Mouse (Mus musculus) intestine, embryonic 16.5 days (tissue): ENCODE results near the gene Itgb5. TPM values are rescaled to one million over a fixed set of nuclear protein-coding genes. Genes with fewer than 3 reads are reported as not detected.

Experiments
- ATAC-seq: fragments of 200-750 bp; cut with Nextera tagmentation; 2 replicates; pipeline ENCODE4 v1.8.0; 2017; ENCODE audit warnings: moderate TSS enrichment, moderate library complexity
- H3K27ac ChIP-seq: fragments of 300-500 bp; sonication (generic); 2 replicates; pipeline ENCODE4 v1.5.1; 2014; ENCODE audit warnings: mild to moderate bottlenecking, low read length
- H3K27me3 ChIP-seq: fragments of 300-500 bp; sonication (generic); replicated peaks from 2 replicates; pipeline ENCODE4 v1.6.1; 2014; ENCODE audit warnings: low read length, control low read depth, mixed read lengths; ENCODE audit not compliant: control insufficient read depth, insufficient read depth
- H3K36me3 ChIP-seq: fragments of 300-500 bp; sonication (generic); 2 replicates; pipeline ENCODE4 v1.6.1; 2014; ENCODE audit warnings: low read length, control low read depth; ENCODE audit not compliant: control insufficient read depth, insufficient read depth
- H3K4me1 ChIP-seq: fragments of 300-500 bp; sonication (generic); 2 replicates; pipeline ENCODE4 v1.6.1; 2014; ENCODE audit warnings: low read length, control low read depth, mixed read lengths; ENCODE audit not compliant: control insufficient read depth, insufficient read depth
- H3K4me2 ChIP-seq: fragments of 300-500 bp; sonication (generic); 2 replicates; pipeline ENCODE4 v1.6.1; 2014; ENCODE audit warnings: low read depth, low read length, control low read depth
- H3K4me3 ChIP-seq: fragments of 300-500 bp; sonication (generic); 2 replicates; pipeline ENCODE4 v1.5.1; 2014; ENCODE audit warnings: mild to moderate bottlenecking, low read length
- H3K9ac ChIP-seq: fragments of 300-500 bp; sonication (generic); 2 replicates; pipeline ENCODE4 v1.6.1; 2014; ENCODE audit warnings: low read depth, low read length
- H3K9me3 ChIP-seq: fragments of 300-500 bp; sonication (generic); 2 replicates; pipeline ENCODE4 v1.6.1; 2016; ENCODE audit warnings: low read length, control low read depth; ENCODE audit not compliant: control insufficient read depth
- WGBS: fragments of 180-500 bp; shearing (Covaris S2); extraction: QIAGEN DNeasy Blood & Tissue Kit; methylation state at CpG from one replicate; pipeline ENCODE4 v1.1.7; 2014; 5-methylcytosine and 5-hydroxymethylcytosine counted together
- polyA plus RNA-seq: library from polyadenylated mRNA; unstranded; fragments of >200 nt; fragmentation: Nextera tagmentation; extraction: Ambion mirVana; gene quantifications from 2 replicates; pipeline ENCODE4 v1.2.1, GENCODE M21; 2015

Itgb5 gene
- polyA plus RNA-seq, 1 experiment from 2014 or later, result 9.3 TPM

- H3K9me3 ChIP-seq, result no peaks in the 10 kb centered on the region
- H3K4me1 ChIP-seq, result peaks cover 7% of the 10 kb centered on the region
- peak overlapping the region; percentile 92 for H3K4me3 ChIP-seq
- WGBS, result 49% methylated on average over 2 of the region's 2 CpGs
- 0 out of 2 replicates have a peak, but pooled peaks cover 3% of the 10 kb centered on the region for H3K36me3 ChIP-seq
- H3K4me2 ChIP-seq, result peak overlapping the region; percentile 85
- H3K9ac ChIP-seq, result peak overlapping the region; percentile 90
- no peaks in the 10 kb centered on the region for H3K27me3 ChIP-seq
- peak; percentile 50; the same call in 1 of the 2 replicates for ATAC-seq
- H3K27ac ChIP-seq, result no peak overlapping the region
Observed at GRCm38 (mm10) chr16:33967283-33967640, 137.8 kb downstream of the Itgb5 start.

DNA sequence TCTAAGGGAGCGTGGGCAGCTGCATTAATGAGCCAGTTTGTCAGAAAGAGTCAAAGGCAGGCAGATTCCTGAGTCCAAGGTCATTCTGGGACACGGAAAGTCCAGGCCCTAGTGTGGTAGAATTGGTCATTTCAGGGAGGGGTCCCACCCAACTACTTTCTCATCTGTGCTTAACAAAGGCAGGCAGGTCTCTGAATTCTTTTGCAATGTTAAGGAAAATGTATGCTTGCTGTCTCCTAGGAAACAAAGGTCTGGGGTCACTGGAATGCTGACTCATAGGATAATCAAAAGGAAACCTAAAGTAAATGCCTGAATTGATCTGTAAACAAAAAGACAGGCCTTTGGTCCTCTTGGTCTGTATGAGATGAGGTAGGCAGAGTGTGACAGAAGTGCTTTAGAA, 150.4 kb downstream of the Itgb5 start:
- Histone ChIP-seq H3K9me3 (no peaks in the 10 kb centered on the region; the same call in 1 of the 2 replicates), H3K36me3 (no peaks in the 10 kb centered on the region), H3K4me1 (no peaks in the 10 kb centered on the region), H3K27ac (no peak overlapping the region), H3K27me3 (no peaks in the 10 kb centered on the region), H3K4me2 (no peak overlapping the region), H3K4me3 (no peak overlapping the region), H3K9ac (no peak overlapping the region)
- ATAC-seq, result no peak; the same call in 1 of the 2 replicates
- WGBS, result 43% methylated on average over 2 of the region's 2 CpGs

GRCm38 (mm10) chr16:33983712-33984111, 154.2 kb downstream of the Itgb5 start:
- Histone ChIP-seq H3K9me3 (no peaks in the 10 kb centered on the region), H3K36me3 (no peaks in the 10 kb centered on the region), H3K4me3 (no peak overlapping the region), H3K9ac (no peak overlapping the region), H3K4me1 (peaks cover 2% of the 10 kb centered on the region; the same call in 1 of the 2 replicates), H3K27me3 (no peaks in the 10 kb centered on the region), H3K4me2 (no peak overlapping the region), H3K27ac (no peak overlapping the region)
- ATAC-seq, result no peak
- 99% methylated on average over 6 of the region's 6 CpGs for WGBS

DNA sequence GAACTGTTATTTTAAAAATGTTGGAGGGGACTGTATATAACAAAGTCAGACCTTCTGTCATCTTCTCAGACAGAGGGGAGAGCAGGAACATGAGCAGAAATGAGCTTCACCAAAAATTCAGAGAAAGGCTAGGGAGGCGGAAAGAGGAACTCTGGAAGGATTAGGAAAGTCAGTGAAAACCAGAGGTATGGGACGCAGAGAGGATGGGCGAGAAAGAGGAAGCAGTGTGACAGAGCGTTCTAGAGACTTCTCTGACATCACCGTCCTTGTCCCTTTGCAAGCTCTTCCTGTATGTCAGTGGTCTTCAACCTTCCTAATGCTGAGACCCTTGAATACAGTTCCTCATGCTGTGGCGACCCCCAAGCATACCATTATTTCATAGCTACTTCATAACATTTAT, 155.9 kb downstream of the Itgb5 start:
- Histone ChIP-seq H3K9me3 (no peaks in the 10 kb centered on the region), H3K4me3 (no peak overlapping the region), H3K27ac (no peak overlapping the region), H3K9ac (no peak overlapping the region), H3K4me2 (no peak overlapping the region), H3K36me3 (no peaks in the 10 kb centered on the region), H3K27me3 (no peaks in the 10 kb centered on the region), H3K4me1 (peaks cover 12% of the 10 kb centered on the region; the same call in 1 of the 2 replicates)
- 87% methylated on average over 6 of the region's 6 CpGs for WGBS
- ATAC-seq, result no peak

- ATAC-seq, result no peak
- 85% methylated on average over 7 of the region's 7 CpGs for WGBS
- H3K27me3 ChIP-seq, result no peaks in the 10 kb centered on the region
- H3K36me3 ChIP-seq, result no peaks in the 10 kb centered on the region
- H3K9me3 ChIP-seq, result no peaks in the 10 kb centered on the region
- H3K4me1 ChIP-seq, result peaks cover 15% of the 10 kb centered on the region; the same call in 1 of the 2 replicates
- no peak overlapping the region for H3K4me3 ChIP-seq
- no peak overlapping the region for H3K27ac ChIP-seq
- no peak overlapping the region for H3K4me2 ChIP-seq
- no peak overlapping the region for H3K9ac ChIP-seq
Observed at GRCm38 (mm10) chr16:33986993-33987392, 157.5 kb downstream of the Itgb5 start.

DNA sequence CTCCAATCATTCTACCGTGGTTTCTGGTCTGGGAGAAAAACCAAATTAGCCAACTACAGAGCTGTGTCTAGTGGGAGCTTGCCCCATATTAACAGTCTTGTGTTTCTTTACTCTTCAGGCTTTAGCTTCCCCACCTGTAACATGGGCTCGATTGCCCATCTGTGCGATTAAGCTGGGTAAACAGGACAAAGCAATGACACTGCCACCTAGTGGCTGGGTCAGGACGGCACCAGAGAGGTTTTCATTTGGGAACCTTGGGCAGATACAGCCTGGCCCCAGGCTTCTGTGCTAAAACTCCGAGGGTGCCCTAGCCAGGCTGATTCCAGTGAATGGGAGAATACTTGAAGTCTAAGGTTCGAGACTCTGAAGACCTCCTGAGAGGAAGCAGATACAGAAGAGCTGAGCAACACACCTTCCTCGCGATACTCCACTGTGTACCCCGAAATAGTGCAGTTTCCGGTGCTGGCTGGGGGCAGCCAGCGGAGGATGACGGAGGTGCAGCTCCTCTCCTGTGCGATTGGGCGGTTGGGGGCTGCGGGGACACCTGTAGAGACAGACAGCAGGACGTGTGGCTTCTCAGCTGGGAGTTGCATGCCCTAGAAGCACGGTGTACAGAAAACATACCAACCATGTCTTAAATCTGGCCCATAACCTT, 159.0 kb downstream of the Itgb5 start:
- Histone ChIP-seq H3K9me3 (no peaks in the 10 kb centered on the region), H3K4me1 (peaks cover 15% of the 10 kb centered on the region; the same call in 1 of the 2 replicates), H3K36me3 (no peaks in the 10 kb centered on the region), H3K4me2 (no peak overlapping the region), H3K27ac (peak overlapping the region; percentile 66), H3K4me3 (no peak overlapping the region), H3K9ac (no peak overlapping the region), H3K27me3 (no peaks in the 10 kb centered on the region)
- 57% methylated on average over 17 of the region's 17 CpGs for WGBS
- ATAC-seq, result peak; percentile 27

- H3K27ac ChIP-seq, result peak overlapping the region; percentile 66
Observed at GRCm38 (mm10) chr16:33989106-33989505, 159.6 kb downstream of the Itgb5 start.

GRCm38 (mm10) chr16:33990712-33991111, 161.2 kb downstream of the Itgb5 start:
- Histone ChIP-seq H3K4me3 (no peak overlapping the region), H3K27ac (no peak overlapping the region), H3K9ac (no peak overlapping the region), H3K9me3 (no peaks in the 10 kb centered on the region), H3K4me1 (peaks cover 15% of the 10 kb centered on the region; the same call in 1 of the 2 replicates), H3K36me3 (no peaks in the 10 kb centered on the region), H3K27me3 (no peaks in the 10 kb centered on the region), H3K4me2 (no peak overlapping the region)
- WGBS, result 58% methylated on average over 4 of the region's 4 CpGs
- peak; percentile 63 for ATAC-seq

More at GRCm38 (mm10) chr16:33989106-33989505, 159.6 kb downstream of the Itgb5 start:
- Histone ChIP-seq H3K9me3 (no peaks in the 10 kb centered on the region), H3K27me3 (no peaks in the 10 kb centered on the region), H3K9ac (no peak overlapping the region), H3K4me3 (no peak overlapping the region), H3K4me1 (peaks cover 15% of the 10 kb centered on the region; the same call in 1 of the 2 replicates), H3K36me3 (no peaks in the 10 kb centered on the region), H3K4me2 (no peak overlapping the region)
- ATAC-seq, result peak; percentile 82
- 44% methylated on average over 1 of the region's 1 CpGs for WGBS

DNA sequence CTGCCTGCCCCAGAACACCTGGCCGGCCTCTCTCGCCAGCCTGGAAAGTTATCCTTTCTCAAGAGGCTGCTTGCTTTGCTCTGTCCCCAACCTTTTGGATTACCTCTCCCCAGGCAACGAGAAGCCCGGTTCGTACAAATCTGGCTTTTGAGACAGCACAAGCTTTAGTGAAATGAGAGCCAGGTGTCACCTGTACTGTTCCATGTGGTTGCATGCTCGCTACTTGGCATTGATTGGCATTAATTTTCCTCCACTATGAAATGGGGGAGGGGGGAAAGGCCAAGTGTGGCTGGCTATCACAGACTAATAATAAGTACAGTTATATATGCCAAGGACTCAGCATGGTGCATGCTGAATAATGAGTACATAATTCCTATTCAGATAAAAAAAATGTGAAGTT, 164.9 kb downstream of the Itgb5 start:
- WGBS, result 89% methylated on average over 6 of the region's 6 CpGs

More for the DNA sequence above, 164.9 kb downstream of the Itgb5 start:
- no peak overlapping the region for H3K4me2 ChIP-seq
- H3K36me3 ChIP-seq, result no peaks in the 10 kb centered on the region
- H3K27ac ChIP-seq, result no peak overlapping the region
- no peaks in the 10 kb centered on the region for H3K9me3 ChIP-seq
- ATAC-seq, result no peak
- no peak overlapping the region for H3K4me3 ChIP-seq
- no peak overlapping the region for H3K9ac ChIP-seq
- peaks cover 11% of the 10 kb centered on the region; the same call in 1 of the 2 replicates for H3K4me1 ChIP-seq
- no peaks in the 10 kb centered on the region for H3K27me3 ChIP-seq
